Mouse (Mus musculus): ENCODE results near the gene Lrrc4b. TPM values are rescaled to one million over a fixed set of nuclear protein-coding genes. Genes with fewer than 3 reads are reported as not detected.

Gene Lrrc4b
- polyA plus RNA-seq, 1 experiment = not detected

GRCm38 (mm10) chr7:44496771-44497109 is 67.9 kb downstream of the Lrrc4b start:
- Histone ChIP-seq H3K4me1 (ENCODE audit: control insufficient read depth, insufficient read depth, low read length) (peaks cover 25% of the 10 kb centered on the region), H3K27ac (ENCODE audit: insufficient read depth, low read depth, low read length) (peak overlapping the region; percentile 84), H3K4me3 (ENCODE audit: insufficient read depth, low read depth, low read length) (peak overlapping the region; percentile 66)
- TF ChIP-seq POLR2A (IDR thresholded peaks at IDR 0.05; ENCODE audit: insufficient read depth, low read depth, low read length) (0 out of 2 replicates have a peak, but pooled peaks have one; percentile 1), CTCF (IDR thresholded peaks at IDR 0.05; ENCODE audit: insufficient read depth, low read depth, low read length) (no peak)
- WGBS = 1% methylated on average over 26 of the region's 26 CpGs

- peaks cover 19% of the 10 kb centered on the region for H3K4me1 ChIP-seq (ENCODE audit: control insufficient read depth, insufficient read depth, low read length)
- no peak overlapping the region for H3K27ac ChIP-seq (ENCODE audit: insufficient read depth, low read depth, low read length)
- TF ChIP-seq POLR2A (IDR thresholded peaks at IDR 0.05; ENCODE audit: insufficient read depth, low read depth, low read length) = no peak
- TF ChIP-seq CTCF (IDR thresholded peaks at IDR 0.05; ENCODE audit: insufficient read depth, low read depth, low read length) = no peak
- 86% methylated on average over 10 of the region's 10 CpGs for WGBS
- H3K4me3 ChIP-seq (ENCODE audit: insufficient read depth, low read depth, low read length) = no peak overlapping the region
These were observed 68.7 kb downstream of the Lrrc4b start for GRCm38 (mm10) chr7:44497361-44498055.

GRCm38 (mm10) chr7:44498922-44499321 is 70.1 kb downstream of the Lrrc4b start:
- H3K4me3 ChIP-seq (ENCODE audit: insufficient read depth, low read depth, low read length) = no peak overlapping the region
- peaks cover 14% of the 10 kb centered on the region for H3K4me1 ChIP-seq (ENCODE audit: control insufficient read depth, insufficient read depth, low read length)
- no peak overlapping the region for H3K27ac ChIP-seq (ENCODE audit: insufficient read depth, low read depth, low read length)
- 72% methylated on average over 1 of the region's 1 CpGs for WGBS
- no peak for TF ChIP-seq CTCF (IDR thresholded peaks at IDR 0.05; ENCODE audit: insufficient read depth, low read depth, low read length)
- no peak for TF ChIP-seq POLR2A (IDR thresholded peaks at IDR 0.05; ENCODE audit: insufficient read depth, low read depth, low read length)

GRCm38 (mm10) chr7:44500046-44500445 is 71.2 kb downstream of the Lrrc4b start:
- no peak overlapping the region for H3K4me3 ChIP-seq (ENCODE audit: insufficient read depth, low read depth, low read length)
- WGBS = 75% methylated on average over 20 of the region's 20 CpGs
- no peak for TF ChIP-seq POLR2A (IDR thresholded peaks at IDR 0.05; ENCODE audit: insufficient read depth, low read depth, low read length)
- no peak overlapping the region for H3K27ac ChIP-seq (ENCODE audit: insufficient read depth, low read depth, low read length)
- H3K4me1 ChIP-seq (ENCODE audit: control insufficient read depth, insufficient read depth, low read length) = peaks cover 8% of the 10 kb centered on the region; the same call in 1 of the 2 replicates

GRCm38 (mm10) chr7:44501563-44502115 is 72.8 kb downstream of the Lrrc4b start:
- no peak overlapping the region for H3K4me3 ChIP-seq (ENCODE audit: insufficient read depth, low read depth, low read length)
- TF ChIP-seq POLR2A (IDR thresholded peaks at IDR 0.05; ENCODE audit: insufficient read depth, low read depth, low read length) = no peak
- TF ChIP-seq CTCF (IDR thresholded peaks at IDR 0.05; ENCODE audit: insufficient read depth, low read depth, low read length) = peak; percentile 12; the same call in 1 of the 2 replicates
- no peak overlapping the region for H3K27ac ChIP-seq (ENCODE audit: insufficient read depth, low read depth, low read length)
- H3K4me1 ChIP-seq (ENCODE audit: control insufficient read depth, insufficient read depth, low read length) = peaks cover 6% of the 10 kb centered on the region; the same call in 1 of the 2 replicates
- WGBS = 33% methylated on average over 5 of the region's 5 CpGs

- TF ChIP-seq POLR2A (IDR thresholded peaks at IDR 0.05; ENCODE audit: insufficient read depth, low read depth, low read length) = no peak
- TF ChIP-seq CTCF (IDR thresholded peaks at IDR 0.05; ENCODE audit: insufficient read depth, low read depth, low read length) = no peak
- Histone ChIP-seq H3K27ac (ENCODE audit: insufficient read depth, low read depth, low read length) (no peak overlapping the region), H3K4me1 (ENCODE audit: control insufficient read depth, insufficient read depth, low read length) (no peaks in the 10 kb centered on the region), H3K4me3 (ENCODE audit: insufficient read depth, low read depth, low read length) (no peak overlapping the region)
These were observed 78.7 kb downstream of the Lrrc4b start for GRCm38 (mm10) chr7:44507491-44507890.

Other genes with a start within 250 kb of the Lrrc4b start
- gene Klk1b24, start 240.8 kb upstream of the Lrrc4b start, polyA plus RNA-seq (2012; ENCODE audit: insufficient read depth, insufficient read length, low replicate concordance, missing spikeins) = not detected in 2 replicates
- not detected in 2 replicates for gene Klk1b3, start 230.8 kb upstream of the Lrrc4b start, polyA plus RNA-seq (2012; ENCODE audit: insufficient read depth, insufficient read length, low replicate concordance, missing spikeins)
- not detected in 2 replicates for gene Klk1b4, start 221.6 kb upstream of the Lrrc4b start, polyA plus RNA-seq (2012; ENCODE audit: insufficient read depth, insufficient read length, low replicate concordance, missing spikeins)
- not detected in 2 replicates for gene Klk1b5, start 213.1 kb upstream of the Lrrc4b start, polyA plus RNA-seq (2012; ENCODE audit: insufficient read depth, insufficient read length, low replicate concordance, missing spikeins)
- not detected in 2 replicates for gene Klk1, start 203.7 kb upstream of the Lrrc4b start, polyA plus RNA-seq (2012; ENCODE audit: insufficient read depth, insufficient read length, low replicate concordance, missing spikeins)
- gene Gm36864, start 192.8 kb upstream of the Lrrc4b start, polyA plus RNA-seq (2012; ENCODE audit: insufficient read depth, insufficient read length, low replicate concordance, missing spikeins) = not detected in 2 replicates
- gene 1700028J19Rik, start 182.3 kb upstream of the Lrrc4b start, polyA plus RNA-seq (2012; ENCODE audit: insufficient read depth, insufficient read length, low replicate concordance, missing spikeins) = not detected in 2 replicates
- gene 2410002F23Rik, start 182.3 kb upstream of the Lrrc4b start, polyA plus RNA-seq (2012; ENCODE audit: insufficient read depth, insufficient read length, low replicate concordance, missing spikeins) = not detected in 2 replicates
- gene Acp4, start 171.6 kb upstream of the Lrrc4b start, polyA plus RNA-seq (2012; ENCODE audit: insufficient read depth, insufficient read length, low replicate concordance, missing spikeins) = not detected in 2 replicates
- not detected in 2 replicates for gene Gm15517, start 167.6 kb upstream of the Lrrc4b start, polyA plus RNA-seq (2012; ENCODE audit: insufficient read depth, insufficient read length, low replicate concordance, missing spikeins)
- not detected in 2 replicates for gene Clec11a, start 122.1 kb upstream of the Lrrc4b start, polyA plus RNA-seq (2012; ENCODE audit: insufficient read depth, insufficient read length, low replicate concordance, missing spikeins)
- gene Shank1, start 118.8 kb upstream of the Lrrc4b start, polyA plus RNA-seq (2012; ENCODE audit: insufficient read depth, insufficient read length, low replicate concordance, missing spikeins) = 51.0 and 92.9 TPM in 2 replicates
- gene Syt3, start 44.9 kb upstream of the Lrrc4b start, polyA plus RNA-seq (2012; ENCODE audit: insufficient read depth, insufficient read length, low replicate concordance, missing spikeins) = not detected in 2 replicates
- not detected in 2 replicates for gene 1700008O03Rik, start 43.2 kb upstream of the Lrrc4b start, polyA plus RNA-seq (2012; ENCODE audit: insufficient read depth, insufficient read length, low replicate concordance, missing spikeins)
- not detected in 2 replicates for gene Aspdh, start 36.4 kb downstream of the Lrrc4b start, polyA plus RNA-seq (2012; ENCODE audit: insufficient read depth, insufficient read length, low replicate concordance, missing spikeins)
- gene Josd2, start 39.0 kb downstream of the Lrrc4b start, polyA plus RNA-seq (2012; ENCODE audit: insufficient read depth, insufficient read length, low replicate concordance, missing spikeins) = not detected in 2 replicates
- not detected in 2 replicates for gene Emc10, start 67.5 kb downstream of the Lrrc4b start, polyA plus RNA-seq (2012; ENCODE audit: insufficient read depth, insufficient read length, low replicate concordance, missing spikeins)
- not detected in 2 replicates for gene Fam71e1, start 67.6 kb downstream of the Lrrc4b start, polyA plus RNA-seq (2012; ENCODE audit: insufficient read depth, insufficient read length, low replicate concordance, missing spikeins)
- gene Mybpc2, start 95.6 kb downstream of the Lrrc4b start, polyA plus RNA-seq (2012; ENCODE audit: insufficient read depth, insufficient read length, low replicate concordance, missing spikeins) = not detected in 2 replicates
- gene Spib, start 103.1 kb downstream of the Lrrc4b start, polyA plus RNA-seq (2012; ENCODE audit: insufficient read depth, insufficient read length, low replicate concordance, missing spikeins) = not detected in 2 replicates
- not detected in 2 replicates for gene Pold1, start 119.8 kb downstream of the Lrrc4b start, polyA plus RNA-seq (2012; ENCODE audit: insufficient read depth, insufficient read length, low replicate concordance, missing spikeins)
- not detected in 2 replicates for gene Nr1h2, start 124.9 kb downstream of the Lrrc4b start, polyA plus RNA-seq (2012; ENCODE audit: insufficient read depth, insufficient read length, low replicate concordance, missing spikeins)
- not detected in 2 replicates for gene Napsa, start 143.4 kb downstream of the Lrrc4b start, polyA plus RNA-seq (2012; ENCODE audit: insufficient read depth, insufficient read length, low replicate concordance, missing spikeins)
- gene Kcnc3, start 161.6 kb downstream of the Lrrc4b start, polyA plus RNA-seq (2012; ENCODE audit: insufficient read depth, insufficient read length, low replicate concordance, missing spikeins) = not detected in 2 replicates
- gene Myh14, start 241.8 kb downstream of the Lrrc4b start, polyA plus RNA-seq (2012; ENCODE audit: insufficient read depth, insufficient read length, low replicate concordance, missing spikeins) = not detected in 2 replicates

All from olfactory bulb, adult 2 months (tissue).